In genomic region chr6:72154938-72155531, GRCm38 (mm10) we compare ENCODE assay signal across 25 mouse cellular contexts. TPM values are rescaled to one million over a fixed set of nuclear protein-coding genes. Genes with fewer than 3 reads are reported as not detected.
DNase-seq lines count a peak whose midpoint lies in the region; ATAC-seq and TF ChIP-seq lines count a peak whose summit lies in the region.
"Had no signal": no experiment of that assay in that cellular context is flagged by ENCODE, and none has a peak within 500 bp of the region (broad histone marks: within the 10 kb centered on the region; RNA-seq: fewer than 3 reads in every experiment).

No protein-coding gene starts in this region.

- no peaks in the 10 kb centered on the region for H3K4me1 ChIP-seq in embryonic facial prominence, embryonic 15.5 days
- H3K4me1 ChIP-seq in limb, embryonic 10.5 days, result no peaks in the 10 kb centered on the region
- H3K4me1 ChIP-seq: forebrain, embryonic 12.5 days; heart, embryonic 10.5 days; hindbrain, embryonic 15.5 days; intestine, embryonic 15.5 days; lung, embryonic 15.5 days; midbrain, embryonic 12.5 days; neural tube, embryonic 12.5 days had no signal

- no peak overlapping the region for H3ac ChIP-seq in C2C12 (ENCODE audit: control insufficient read depth, insufficient read length, low read depth)

- no peak overlapping the region for H3K4me3 ChIP-seq in gastrocnemius, adult 2 months
- H3K4me3 ChIP-seq in C2C12 (ENCODE audit: insufficient read depth, poor library complexity, severe bottlenecking), result no peak overlapping the region
- H3K4me3 ChIP-seq in embryonic facial prominence, embryonic 15.5 days (replicated peaks), result no peak overlapping the region
- H3K4me3 ChIP-seq in limb, embryonic 10.5 days, result no peak overlapping the region
- H3K4me3 ChIP-seq: forebrain, embryonic 12.5 days; heart, embryonic 10.5 days; hindbrain, embryonic 15.5 days; intestine, embryonic 15.5 days; left cerebral cortex, adult 2 months; liver, embryonic 12.5 days; lung, embryonic 15.5 days; midbrain, embryonic 12.5 days; neural tube, embryonic 12.5 days had no signal

- TF ChIP-seq CTCF in gastrocnemius, adult 2 months (IDR thresholded peaks at IDR 0.05), result peak; percentile 33; the same call in 1 of the 2 replicates
- TF ChIP-seq CTCF in C2C12 (IDR thresholded peaks at IDR 0.05; ENCODE audit: control insufficient read depth, insufficient read depth, insufficient read length), result peak; percentile 20

- no peaks in the 10 kb centered on the region for H3K79me3 ChIP-seq in C2C12 (ENCODE audit: low read depth)

- H3K9ac ChIP-seq in embryonic facial prominence, embryonic 15.5 days, result no peak overlapping the region
- H3K9ac ChIP-seq: forebrain, embryonic 12.5 days; hindbrain, embryonic 15.5 days; intestine, embryonic 15.5 days; liver, embryonic 12.5 days; lung, embryonic 15.5 days; midbrain, embryonic 12.5 days; neural tube, embryonic 12.5 days had no signal

- intact Hi-C loops in gastrocnemius, adult 2 months (cut with DNase I), result no loop called here

- no peaks in the 10 kb centered on the region for H3K27me3 ChIP-seq in C2C12 (ENCODE audit: control insufficient read depth, insufficient read depth, insufficient read length)
- no peaks in the 10 kb centered on the region for H3K27me3 ChIP-seq in embryonic facial prominence, embryonic 15.5 days
- H3K27me3 ChIP-seq in limb, embryonic 10.5 days (ENCODE audit: low read depth, poor library complexity, severe bottlenecking), result no peaks in the 10 kb centered on the region
- H3K27me3 ChIP-seq: forebrain, embryonic 12.5 days; hindbrain, embryonic 15.5 days; intestine, embryonic 15.5 days; liver, embryonic 12.5 days; lung, embryonic 15.5 days; midbrain, embryonic 12.5 days; neural tube, embryonic 12.5 days; Patski had no signal

- peak overlapping the region; percentile 82 for H3K27ac ChIP-seq in gastrocnemius, adult 2 months
- H3K27ac ChIP-seq in embryonic facial prominence, embryonic 15.5 days (replicated peaks), result no peak overlapping the region
- H3K27ac ChIP-seq in limb, embryonic 10.5 days, result peak overlapping the region; percentile 42; the same call in 1 of the 2 replicates
- H3K27ac ChIP-seq: forebrain, embryonic 12.5 days; heart, embryonic 10.5 days; hindbrain, embryonic 15.5 days; intestine, embryonic 15.5 days; left cerebral cortex, adult 2 months; liver, embryonic 12.5 days; lung, embryonic 15.5 days; midbrain, embryonic 12.5 days; neural tube, embryonic 12.5 days had no signal

- H3K79me2 ChIP-seq in C2C12 (ENCODE audit: control insufficient read depth, insufficient read depth), result no peaks in the 10 kb centered on the region

- WGBS in embryonic facial prominence, embryonic 15.5 days, result 77% methylated on average over 7 of the region's 7 CpGs
- whole genome bisulfite sequencing in limb, embryonic 10.5 days, result 89% methylated on average over 7 of the region's 7 CpGs

- 0 out of 2 replicates have a peak, but pooled peaks have one; percentile 29 for ATAC-seq in embryonic facial prominence, embryonic 15.5 days (ENCODE audit: insufficient number of reproducible peaks, low FRiP score, low TSS enrichment, low read depth)
- ATAC-seq: intestine, embryonic 15.5 days; liver, embryonic 12.5 days; Patski had no signal

- no peaks in the 10 kb centered on the region for H3K36me3 ChIP-seq in C2C12 (ENCODE audit: control insufficient read depth, insufficient read depth)
- peaks cover 15% of the 10 kb centered on the region; the same call in 1 of the 2 replicates for H3K36me3 ChIP-seq in embryonic facial prominence, embryonic 15.5 days
- H3K36me3 ChIP-seq in limb, embryonic 10.5 days, result peaks cover 36% of the 10 kb centered on the region
- H3K36me3 ChIP-seq: intestine, embryonic 15.5 days had no signal

- DNase-seq in gastrocnemius, adult 2 months, result peak; percentile 63
- no peak for DNase-seq in gastrocnemius, postnatal 4 days (ENCODE audit: low spot score in 2 of 2)
- DNase-seq in limb, embryonic 10.5 days (ENCODE audit: low spot score), result no peak
- no peak for DNase-seq in right cerebral cortex, adult 2 months (ENCODE audit: low spot score in 2 of 2)
- no peak for DNase-seq in lung, adult 18-20 months
- no peak for DNase-seq in adrenal gland, adult 2 months
- DNase-seq: cerebellum, adult 11-12 months; cerebellum, postnatal 36 days; heart, postnatal 4 days; kidney, adult 8-10 months; kidney, postnatal 10 days; right cerebral cortex, postnatal 25 days; thymus, postnatal 14 days had no signal

- H3K4me2 ChIP-seq in embryonic facial prominence, embryonic 15.5 days (replicated peaks), result no peak overlapping the region
- H3K4me2 ChIP-seq: forebrain, embryonic 12.5 days; hindbrain, embryonic 15.5 days; intestine, embryonic 15.5 days; liver, embryonic 12.5 days; lung, embryonic 15.5 days; midbrain, embryonic 12.5 days; neural tube, embryonic 12.5 days had no signal

- H3K9me3 ChIP-seq in embryonic facial prominence, embryonic 15.5 days (replicated peaks), result no peaks in the 10 kb centered on the region
- no peaks in the 10 kb centered on the region for H3K9me3 ChIP-seq in limb, embryonic 10.5 days (replicated peaks)
- H3K9me3 ChIP-seq: forebrain, embryonic 12.5 days; hindbrain, embryonic 15.5 days; intestine, embryonic 15.5 days had no signal

TF ChIP-seq in C2C12, 6 proteins besides CTCF, POLR2A, EP300 and RAD21:
- TF ChIP-seq MAX (IDR thresholded peaks at IDR 0.05) (no peak), MYOD1 (IDR thresholded peaks at IDR 0.05; ENCODE audit: control insufficient read depth, insufficient read length, low read depth) (peak; percentile 97), USF1 (IDR thresholded peaks at IDR 0.05; ENCODE audit: low read depth) (no peak), CEBPB (IDR thresholded peaks at IDR 0.05; ENCODE audit: low read depth) (no peak)
TF ChIP-seq in C2C12: peak in this region for 1.

RNA-seq across cellular contexts. Expression of gene St3gal5, which starts 57.6 kb away (rescaled TPM):
- 100 to 1,000 TPM in 1 of 2 experiments, 10 to 100 TPM in 1; 98.0 to 105 TPM for total RNA-seq in gastrocnemius, adult 2 months (2021)
- 100 to 1,000 TPM in 1 of 2 experiments, 10 to 100 TPM in 1; 69.1 to 105 TPM for total RNA-seq in gastrocnemius, postnatal 4 days (2021)
- 27.6 TPM for polyA plus RNA-seq in C2C12 (2012; fragmentation: generic; extraction: Trizol)
- 29.5 and 29.6 TPM in 2 replicates for polyA plus RNA-seq in embryonic facial prominence, embryonic 15.5 days (2015; fragmentation: Nextera tagmentation; extraction: Ambion mirVana)
- polyA plus RNA-seq in limb, embryonic 10.5 days (2016; fragmentation: Nextera tagmentation; extraction: Ambion mirVana), result 26.7 and 26.8 TPM in 2 replicates
- 100 to 1,000 TPM; 137 to 188 TPM for total RNA-seq in adrenal gland, adult 2 months (2021)
- polyA plus RNA-seq in adrenal gland, adult 2 months (2012; rRNA removed), result 149 and 235 TPM in 2 replicates
